Mouse (Mus musculus) ES-CJ7 (cell line): ENCODE results near the gene Clcn6.

Experiments used
- DNase-seq: peaks from one replicate; pipeline ENCODE4 v3.0.0; 2011; ENCODE audit warnings: low read depth, low spot score

Clcn6 gene

GRCm38 (mm10) chr4:148038600-148039253 is at the start of gene Clcn6, which contains the start of gene Mthfr:
Gene Clcn6, minus strand, starts transcription at chr4:148038821.
Gene Mthfr, plus strand, starts transcription at chr4:148039077.
- peak; percentile 99 for DNase-seq

- DNase-seq: peak; percentile 95
These were observed 49.4 kb upstream of the Clcn6 start, which contains the start of gene Agtrap for GRCm38 (mm10) chr4:148087907-148088527. Gene Agtrap, minus strand, starts transcription at chr4:148088031.

DNA sequence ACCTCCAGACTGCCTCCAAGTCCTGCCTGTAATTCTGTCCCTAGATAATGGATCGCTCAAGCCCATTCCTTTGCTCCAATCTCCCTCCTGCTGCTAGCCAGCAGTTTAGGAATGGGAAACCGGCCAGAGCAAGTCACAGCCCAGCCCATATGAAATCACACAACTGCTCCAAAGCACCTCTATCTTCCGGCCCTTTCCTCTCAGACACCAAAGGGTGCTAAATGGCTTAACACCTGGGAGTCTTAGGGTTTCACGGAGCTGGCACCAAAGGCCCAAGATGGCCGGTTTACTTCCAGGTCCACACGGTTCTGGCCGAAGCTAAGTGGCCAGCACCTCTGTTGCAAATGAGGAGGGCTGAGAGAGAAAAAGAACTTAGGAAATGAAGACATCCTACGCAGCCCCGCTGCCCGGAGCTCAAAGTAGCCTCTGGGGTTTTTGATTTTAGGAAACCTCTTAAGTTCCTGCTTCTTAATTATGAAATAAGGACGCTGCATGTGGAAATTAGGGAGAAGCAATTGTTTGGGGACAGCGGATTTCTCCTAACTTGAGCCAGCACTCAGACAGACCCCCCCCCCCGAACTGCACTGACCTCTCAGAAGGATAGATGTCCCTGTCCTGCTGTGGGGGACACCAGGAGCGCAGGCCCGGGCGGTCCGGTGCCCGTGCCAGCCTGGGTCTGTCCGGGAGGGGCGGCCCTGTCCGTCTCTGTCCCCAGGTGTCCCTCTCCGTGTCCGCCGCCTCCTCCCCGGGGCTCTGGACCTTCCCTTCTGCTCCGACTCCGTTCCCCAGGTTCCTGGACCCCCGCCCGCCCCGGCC is 48.7 kb upstream of the Clcn6 start:
- DNase-seq: peak; percentile 93

DNA sequence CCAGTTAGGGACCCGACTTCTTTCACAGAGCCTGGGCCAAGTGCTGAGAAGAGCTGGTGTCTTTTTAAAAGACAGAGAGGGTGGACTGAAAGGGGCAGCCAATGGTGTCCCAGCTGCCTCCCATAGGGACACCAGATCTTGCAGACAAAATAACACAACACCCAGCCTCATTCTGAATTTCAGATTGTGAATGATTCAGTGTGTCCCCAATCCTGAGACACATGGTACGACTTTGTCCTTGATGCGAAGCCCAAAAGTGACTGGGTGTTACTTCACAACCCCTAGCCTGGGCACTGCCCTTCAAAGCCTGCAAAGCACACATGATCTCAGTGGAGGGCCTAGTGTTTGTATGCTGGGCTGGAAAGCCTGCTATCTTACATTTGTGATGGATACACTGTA is 47.3 kb upstream of the Clcn6 start:
- DNase-seq: no peak

GRCm38 (mm10) chr4:148085131-148085906 is 46.7 kb upstream of the Clcn6 start:
- DNase-seq: peak; percentile 91

DNA sequence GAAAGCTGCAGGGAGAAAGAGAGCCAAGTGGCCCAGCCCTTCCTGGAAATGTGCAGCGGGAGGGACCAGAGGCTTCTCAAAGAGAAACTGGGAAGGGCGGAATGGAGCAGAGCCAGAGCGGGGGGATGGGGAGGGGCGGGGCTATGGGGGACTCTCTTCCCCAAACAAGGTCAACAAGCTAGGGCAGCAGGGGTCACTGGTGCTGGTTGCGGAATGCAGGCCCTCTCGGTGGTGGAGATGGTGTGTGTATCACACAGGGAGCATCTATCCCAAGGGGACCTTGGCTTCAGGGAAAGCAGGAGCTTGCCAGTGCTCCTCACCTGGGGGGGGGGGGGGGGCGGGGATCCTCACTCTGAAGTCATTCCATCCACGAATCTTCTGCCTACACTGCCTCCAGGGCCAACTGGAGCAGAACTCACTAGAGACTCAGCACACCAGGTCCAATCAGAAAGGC is 45.7 kb upstream of the Clcn6 start:
- peak; percentile 96 for DNase-seq

DNA sequence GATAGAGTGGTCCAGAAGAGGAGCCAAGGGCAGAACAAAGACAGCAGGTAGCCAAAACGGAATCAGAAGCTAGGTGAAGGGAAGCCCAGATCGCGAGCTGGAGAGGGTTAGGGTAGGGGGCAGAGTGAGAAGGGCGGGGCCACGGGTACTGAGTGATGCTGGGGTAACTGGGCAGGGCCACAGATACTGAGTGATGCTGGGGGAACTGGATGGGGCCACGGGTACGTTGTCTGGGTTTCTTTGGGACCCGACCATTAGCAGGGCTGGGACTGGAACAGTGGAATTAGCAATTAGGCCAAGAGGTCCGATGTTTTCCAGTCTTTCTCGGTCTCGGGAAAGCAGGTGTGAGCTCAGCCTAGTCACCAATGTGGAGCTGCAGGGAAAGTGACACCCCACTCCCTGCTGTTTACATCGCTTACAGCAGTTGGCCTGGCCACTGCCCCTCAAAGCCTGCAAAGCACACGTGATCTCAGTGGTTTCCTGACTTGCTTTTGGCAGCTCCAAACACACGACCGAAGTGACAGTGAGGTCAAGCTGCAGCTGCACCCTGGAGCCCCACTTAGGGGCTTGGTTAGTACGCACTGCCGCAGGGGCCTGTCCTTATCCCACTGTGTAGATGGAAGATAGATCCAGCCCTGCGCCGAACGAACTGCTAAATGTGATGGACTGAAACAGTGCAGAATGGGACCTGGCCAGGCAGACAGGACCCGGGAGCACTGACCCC is 44.7 kb upstream of the Clcn6 start:
- DNase-seq: peak; percentile 80

DNA sequence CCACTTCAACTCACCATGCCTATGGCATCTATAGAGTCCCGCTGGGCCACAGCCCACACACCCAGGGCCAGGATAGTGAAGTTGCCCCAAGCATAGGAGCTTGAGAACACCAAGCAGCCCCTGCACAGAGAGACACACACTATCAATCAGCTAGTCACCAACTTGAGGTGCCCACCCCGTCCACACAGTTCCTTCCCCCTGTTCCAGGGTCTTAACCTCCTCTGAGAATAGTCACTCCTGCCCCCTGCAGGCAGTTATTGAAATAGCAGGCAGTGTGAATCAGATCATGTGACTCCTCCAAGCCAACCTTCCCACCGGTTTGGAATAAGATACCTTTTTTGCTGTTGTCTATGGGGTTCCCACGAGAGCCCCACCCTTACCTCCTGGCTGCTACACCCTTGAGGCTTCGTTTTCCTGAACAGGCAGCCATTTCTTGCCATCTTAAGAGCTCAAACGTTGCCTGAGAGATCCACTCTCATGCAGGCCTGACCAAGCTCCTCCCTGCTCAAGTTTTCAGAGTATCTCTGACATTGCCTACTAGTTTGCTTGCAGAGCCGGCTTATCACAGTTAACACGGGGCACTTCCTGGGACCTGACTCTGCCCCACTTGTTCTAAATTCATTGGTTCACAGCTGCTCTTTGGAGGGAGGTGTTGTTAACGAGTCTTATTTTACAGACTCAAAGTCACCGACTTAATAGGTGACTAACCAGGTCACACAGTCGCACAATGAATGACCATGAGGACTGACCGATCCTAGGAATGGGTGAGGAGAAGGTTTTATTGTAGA is 43.8 kb upstream of the Clcn6 start:
- DNase-seq: peak; percentile 77

GRCm38 (mm10) chr4:148081201-148081600 is 42.6 kb upstream of the Clcn6 start:
- no peak for DNase-seq

DNA sequence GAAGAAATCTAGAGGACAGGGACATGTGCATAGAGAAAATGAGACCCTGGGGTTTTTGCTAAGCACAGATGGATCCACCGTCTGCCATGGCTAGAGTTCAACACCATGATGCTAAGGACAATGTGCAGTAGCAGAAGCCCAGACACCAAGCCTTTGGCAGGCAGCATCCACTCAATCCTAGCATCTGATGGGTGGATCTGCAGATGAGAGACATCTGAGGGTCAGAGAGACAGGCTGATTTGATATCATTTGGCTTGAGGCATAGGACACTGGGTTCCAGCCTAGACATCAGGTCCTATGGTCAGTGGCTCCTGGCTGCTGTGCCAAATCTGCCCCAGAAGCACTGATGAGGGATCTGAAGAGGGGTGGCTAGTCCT is 42.0 kb upstream of the Clcn6 start:
- DNase-seq: no peak

GRCm38 (mm10) chr4:148079944-148080596 is 41.4 kb upstream of the Clcn6 start:
- DNase-seq: no peak

GRCm38 (mm10) chr4:148079212-148079611 is 40.6 kb upstream of the Clcn6 start:
- peak; percentile 76 for DNase-seq

- DNase-seq: no peak
These were observed 37.3 kb upstream of the Clcn6 start for GRCm38 (mm10) chr4:148075881-148076280.

DNA sequence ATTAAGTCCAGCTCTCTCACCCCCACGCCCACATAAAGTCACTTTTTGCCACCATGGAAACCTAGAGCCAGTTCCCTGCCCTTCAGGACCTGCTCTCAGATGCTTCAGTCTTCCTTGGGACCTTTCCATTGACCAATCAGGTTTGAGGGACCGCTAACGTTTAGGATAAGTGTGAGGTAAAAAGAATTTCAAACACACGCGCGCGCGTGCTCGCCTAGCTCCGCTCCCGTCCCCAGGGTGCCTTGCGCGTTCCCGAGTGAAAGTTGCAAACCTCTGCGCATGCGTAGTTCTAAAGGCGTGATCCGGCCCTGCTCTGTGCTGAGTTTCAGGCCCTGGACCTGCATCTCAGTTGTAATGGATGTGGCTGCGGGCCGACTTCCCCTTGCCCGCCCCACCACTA is 36.6 kb upstream of the Clcn6 start:
- peak; percentile 92 for DNase-seq

DNA sequence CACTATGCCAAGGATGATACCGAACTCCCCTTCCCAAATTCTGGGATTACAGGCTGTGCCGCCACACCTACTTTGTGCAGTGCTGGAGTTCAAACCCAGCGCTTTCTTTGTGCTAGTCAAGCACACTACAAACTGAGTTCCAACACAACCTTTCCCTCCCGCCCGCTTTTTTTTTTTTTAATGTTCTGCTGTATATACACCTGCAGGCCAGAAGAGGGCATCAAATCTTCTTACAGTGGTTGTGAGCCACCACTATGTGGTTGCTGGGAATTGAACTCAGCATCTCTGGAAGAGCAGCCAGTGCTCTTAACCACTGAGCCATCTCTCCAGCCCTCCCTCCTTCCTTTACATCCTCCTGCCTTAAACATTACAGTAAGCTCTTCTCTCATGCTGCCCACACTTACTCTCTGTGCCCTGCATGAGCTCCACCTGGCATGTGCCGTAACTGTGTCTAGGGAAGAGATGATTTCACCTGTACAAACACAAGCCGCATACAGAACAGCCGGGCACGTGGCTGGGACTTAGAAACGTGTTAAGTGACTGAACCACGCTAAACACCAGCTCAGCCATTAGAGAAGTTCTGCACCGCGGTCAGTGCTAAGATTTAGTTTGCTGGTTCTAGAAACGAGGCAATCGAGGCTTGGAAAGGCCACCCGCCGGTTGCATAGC is 36.0 kb upstream of the Clcn6 start:
- peak; percentile 85 for DNase-seq

DNA sequence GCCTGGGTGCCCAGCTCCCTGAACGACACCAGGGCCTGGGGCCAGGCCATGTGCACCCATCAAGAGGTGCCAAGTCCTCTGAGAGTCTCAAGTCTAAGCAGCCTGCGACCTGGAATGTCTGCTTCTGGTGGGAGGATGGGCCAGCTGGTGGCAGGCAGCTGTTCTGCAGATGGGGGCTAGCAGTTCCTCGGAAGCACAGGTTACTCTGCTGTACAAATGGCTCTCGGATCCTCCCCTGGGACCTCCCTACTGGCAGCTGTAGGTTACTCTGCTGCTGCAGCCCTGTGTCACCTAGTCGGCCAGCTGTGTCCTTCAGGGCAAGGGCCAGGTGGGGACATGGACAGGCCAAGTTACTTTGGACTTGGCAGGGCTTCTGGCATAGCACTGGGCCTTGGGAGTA is 32.9 kb upstream of the Clcn6 start:
- DNase-seq: no peak

GRCm38 (mm10) chr4:148069602-148070218 is 31.1 kb upstream of the Clcn6 start:
- no peak for DNase-seq

DNA sequence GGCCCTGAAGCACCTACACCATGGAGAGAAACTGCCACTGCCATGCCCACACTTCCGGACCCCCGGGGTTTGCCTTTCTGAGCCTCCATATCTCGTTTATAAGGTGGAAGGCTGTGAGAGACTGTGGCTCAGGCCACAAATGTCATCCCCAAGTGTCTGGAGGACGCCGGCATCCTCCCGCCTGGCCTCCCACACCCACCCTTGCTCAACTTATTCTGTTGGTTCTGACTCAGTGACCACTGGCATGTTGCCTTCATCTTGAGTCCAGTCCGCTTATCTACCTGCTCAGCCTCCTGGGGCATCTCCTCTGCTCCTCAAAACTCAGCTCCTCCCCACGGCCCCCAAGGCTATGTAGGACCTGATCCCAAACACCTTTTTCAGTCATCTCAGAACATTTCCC is 28.7 kb upstream of the Clcn6 start:
- DNase-seq: no peak

DNA sequence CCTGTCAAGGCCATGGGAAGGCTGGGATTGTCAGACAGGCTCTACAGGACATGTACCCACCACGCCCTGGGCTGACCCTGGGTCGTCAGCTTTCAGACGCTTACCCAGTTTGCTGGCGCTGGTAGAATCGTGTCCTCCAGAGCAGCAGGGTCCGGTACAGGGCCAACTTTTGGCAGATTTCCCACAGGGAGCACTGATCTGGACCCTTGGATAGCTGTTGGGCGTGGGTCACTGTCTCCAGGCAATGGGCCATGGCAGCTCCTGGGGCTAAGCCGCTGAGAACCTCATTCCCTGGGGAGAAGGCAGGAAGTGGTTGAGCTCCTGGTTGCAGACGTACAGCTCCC is 27.8 kb upstream of the Clcn6 start:
- no peak for DNase-seq
